Mouse (Mus musculus): ENCODE data around the gene D7Ertd443e. TPM values are rescaled to one million over a fixed set of nuclear protein-coding genes. Genes with fewer than 3 reads are reported as not detected.

Gene D7Ertd443e
- polyA plus RNA-seq (2014; fragmentation: Nextera tagmentation; extraction: Ambion mirVana) = 0.35 and 0.58 TPM in 2 replicates

DNA sequence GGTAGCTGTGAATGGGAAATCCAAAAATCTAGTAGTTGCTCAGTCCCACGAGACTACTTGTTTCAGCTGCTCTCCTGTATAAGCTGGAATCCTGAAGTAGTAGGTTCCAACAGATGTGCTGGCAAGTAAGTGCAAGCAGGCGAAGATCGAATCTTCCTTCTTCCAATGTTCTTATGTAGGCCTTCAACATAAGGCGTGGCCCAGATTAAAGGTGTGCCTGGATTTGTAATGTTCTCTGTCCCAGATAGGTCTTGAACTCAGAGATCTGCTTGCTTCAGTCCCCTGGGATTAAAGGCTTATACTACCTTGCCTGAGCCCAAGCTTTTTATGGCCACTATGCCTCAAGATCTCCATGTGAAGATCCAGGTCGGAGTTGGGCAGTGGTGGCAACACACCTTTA lies at the start of gene D7Ertd443e:
Gene D7Ertd443e (minus strand): TSS at position 101 of the 400 bp plus-strand sequence.
- no peak for ATAC-seq (ENCODE audit: insufficient number of reproducible peaks, insufficient read depth, low FRiP score, low read depth)
- no peak within 1 kb of the TSS for H3K4me3 ChIP-seq (ENCODE audit: control insufficient read depth in 1 of 2, insufficient read depth in 1 of 2, low read depth in 1 of 2, low read length in 2 of 2)
- 90% methylated on average over 5 of the region's 5 CpGs for WGBS
- no peaks in the 10 kb centered on the region for H3K9me3 ChIP-seq (ENCODE audit: control insufficient read depth, low read length)
- H3K36me3 ChIP-seq (ENCODE audit: control insufficient read depth, insufficient read depth, low read length) = no peaks in the 10 kb centered on the region
- H3K27me3 ChIP-seq (ENCODE audit: control insufficient read depth, insufficient read depth, low read length) = no peaks in the 10 kb centered on the region
- peaks cover 4 to 10% of the 10 kb centered on the region in 2 experiments; a peak in 3 of 4 replicates for H3K4me1 ChIP-seq (ENCODE audit: control insufficient read depth in 2 of 2, insufficient read depth in 2 of 2, low read length in 2 of 2)
- no peak within 1 kb of the TSS for H3K4me2 ChIP-seq (ENCODE audit: low read length)
- no peak within 1 kb of the TSS for H3K9ac ChIP-seq (ENCODE audit: low read length)
- no peak within 1 kb of the TSS for H3K27ac ChIP-seq (replicated peaks in 1 of 2; ENCODE audit: control insufficient read depth in 1 of 2, insufficient read depth in 1 of 2, low read depth in 2 of 2, low read length in 2 of 2)

DNA sequence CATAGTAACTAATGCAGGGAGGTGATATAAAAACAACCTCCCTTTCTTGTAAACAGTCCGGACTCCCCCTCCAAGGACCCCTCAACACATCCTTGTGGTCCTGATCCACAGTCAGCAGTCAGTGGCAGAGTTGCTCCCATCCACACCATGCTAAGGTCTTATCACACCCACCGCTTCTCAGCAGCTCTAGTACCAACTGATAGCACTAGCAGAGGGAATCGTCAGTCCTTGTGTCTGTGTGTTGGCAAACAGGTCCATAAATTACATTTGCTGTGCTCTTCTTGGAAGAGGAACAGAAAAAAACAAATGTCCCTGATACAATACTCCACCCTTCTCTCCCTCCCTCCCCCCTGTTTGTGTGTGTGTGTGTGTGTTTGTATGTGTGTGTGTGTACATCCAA lies 46.2 kb upstream of the D7Ertd443e start:
- no peak overlapping the region for H3K27ac ChIP-seq (replicated peaks in 1 of 2; ENCODE audit: control insufficient read depth in 1 of 2, insufficient read depth in 1 of 2, low read depth in 2 of 2, low read length in 2 of 2)
- no peaks in the 10 kb centered on the region for H3K36me3 ChIP-seq (ENCODE audit: control insufficient read depth, insufficient read depth, low read length)
- 0 out of 4 replicates have a peak, but pooled peaks cover 0 to 5% of the 10 kb centered on the region in 2 experiments for H3K4me1 ChIP-seq (ENCODE audit: control insufficient read depth in 2 of 2, insufficient read depth in 2 of 2, low read length in 2 of 2)
- H3K4me3 ChIP-seq (ENCODE audit: control insufficient read depth in 1 of 2, insufficient read depth in 1 of 2, low read depth in 1 of 2, low read length in 2 of 2) = no peak overlapping the region
- H3K27me3 ChIP-seq (ENCODE audit: control insufficient read depth, insufficient read depth, low read length) = no peaks in the 10 kb centered on the region
- ATAC-seq (ENCODE audit: insufficient number of reproducible peaks, insufficient read depth, low FRiP score, low read depth) = no peak
- 31% methylated on average over 3 of the region's 3 CpGs for WGBS
- H3K9me3 ChIP-seq (ENCODE audit: control insufficient read depth, low read length) = no peaks in the 10 kb centered on the region
- no peak overlapping the region for H3K4me2 ChIP-seq (ENCODE audit: low read length)
- no peak overlapping the region for H3K9ac ChIP-seq (ENCODE audit: low read length)

DNA sequence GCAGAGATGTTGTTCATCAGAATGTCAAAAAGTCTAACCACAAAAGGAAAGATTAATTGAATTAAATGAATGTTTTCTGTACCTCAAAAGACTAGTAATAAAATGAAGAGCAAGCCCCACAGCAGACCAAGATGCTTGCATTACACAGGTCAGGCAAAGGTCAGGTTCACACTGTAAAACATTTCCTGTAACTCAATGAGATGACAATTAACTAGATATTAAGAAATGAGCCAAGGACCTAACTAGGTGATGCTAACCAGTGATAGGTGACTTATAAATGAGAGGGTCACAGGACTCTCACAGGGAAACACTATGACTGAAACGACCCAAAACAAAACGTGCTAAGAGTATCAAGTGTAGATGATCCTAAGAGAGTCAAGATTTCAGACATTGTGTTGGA lies 43.2 kb upstream of the D7Ertd443e start:
- no peak overlapping the region for H3K9ac ChIP-seq (ENCODE audit: low read length)
- no peak overlapping the region for H3K4me3 ChIP-seq (ENCODE audit: control insufficient read depth in 1 of 2, insufficient read depth in 1 of 2, low read depth in 1 of 2, low read length in 2 of 2)
- 0 out of 4 replicates have a peak, but pooled peaks cover 0 to 5% of the 10 kb centered on the region in 2 experiments for H3K4me1 ChIP-seq (ENCODE audit: control insufficient read depth in 2 of 2, insufficient read depth in 2 of 2, low read length in 2 of 2)
- no peak overlapping the region for H3K27ac ChIP-seq (replicated peaks in 1 of 2; ENCODE audit: control insufficient read depth in 1 of 2, insufficient read depth in 1 of 2, low read depth in 2 of 2, low read length in 2 of 2)
- WGBS = 88% methylated on average over 2 of the region's 2 CpGs
- H3K27me3 ChIP-seq (ENCODE audit: control insufficient read depth, insufficient read depth, low read length) = no peaks in the 10 kb centered on the region
- no peak overlapping the region for H3K4me2 ChIP-seq (ENCODE audit: low read length)
- H3K36me3 ChIP-seq (ENCODE audit: control insufficient read depth, insufficient read depth, low read length) = no peaks in the 10 kb centered on the region
- no peak for ATAC-seq (ENCODE audit: insufficient number of reproducible peaks, insufficient read depth, low FRiP score, low read depth)
- no peaks in the 10 kb centered on the region for H3K9me3 ChIP-seq (ENCODE audit: control insufficient read depth, low read length)

DNA sequence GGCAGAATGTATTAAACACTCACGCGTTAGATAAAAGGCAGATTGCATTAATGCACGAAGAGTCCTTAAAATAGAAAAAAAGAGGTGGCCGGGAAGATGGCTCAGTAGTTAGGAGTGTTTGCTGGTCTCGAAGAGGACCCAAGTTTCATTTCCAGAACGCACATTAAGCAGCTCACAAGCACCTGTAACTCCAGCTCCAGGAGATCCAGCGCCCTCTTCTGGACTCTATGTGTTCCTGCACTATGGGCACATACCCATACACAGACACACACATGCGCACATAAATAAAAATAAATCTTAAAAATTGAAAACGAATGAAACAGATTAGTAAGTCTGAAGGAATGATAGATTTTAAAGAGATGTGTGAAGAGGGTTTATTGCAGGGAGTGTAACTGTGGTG lies 29.6 kb upstream of the D7Ertd443e start:
- ATAC-seq (ENCODE audit: insufficient number of reproducible peaks, insufficient read depth, low FRiP score, low read depth) = no peak
- WGBS = 94% methylated on average over 9 of the region's 9 CpGs

DNA sequence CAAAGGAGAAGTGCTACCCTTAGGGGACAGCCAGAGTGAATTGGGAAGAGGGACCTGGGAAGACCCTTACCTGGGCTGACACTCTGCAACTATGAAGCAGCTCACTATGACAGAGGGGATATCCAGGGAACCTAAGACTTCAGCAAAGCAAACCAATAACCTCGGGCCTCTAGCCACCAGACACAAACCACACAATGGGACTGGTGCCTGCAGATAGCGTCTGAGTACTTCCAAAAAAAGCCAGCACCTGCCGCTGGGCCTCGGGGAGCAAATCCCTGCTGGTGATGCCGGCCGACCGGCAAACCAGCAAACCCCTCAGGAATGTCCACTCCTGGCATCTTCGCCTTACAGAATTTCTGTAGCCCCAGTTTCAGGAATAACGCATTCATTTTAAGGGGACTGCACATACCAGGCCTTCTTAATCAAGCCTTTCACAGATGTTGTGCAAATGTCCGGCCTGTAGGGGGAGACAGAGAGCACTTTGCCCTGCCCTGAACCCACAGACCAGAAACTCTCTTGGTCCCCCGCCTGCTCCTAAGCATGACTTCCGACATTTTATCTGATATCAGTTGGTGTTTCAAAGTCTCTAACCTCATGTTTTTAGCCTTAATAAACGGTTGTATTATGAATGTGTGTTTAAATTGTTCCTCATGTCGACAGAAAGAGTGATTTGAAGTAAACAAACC lies 28.7 kb upstream of the D7Ertd443e start:
- Histone ChIP-seq H3K4me2 (ENCODE audit: low read length) (no peak overlapping the region), H3K4me1 (ENCODE audit: control insufficient read depth in 2 of 2, insufficient read depth in 2 of 2, low read length in 2 of 2) (peaks cover 0 to 3% of the 10 kb centered on the region in 2 experiments; a peak in 1 of 4 replicates), H3K4me3 (ENCODE audit: control insufficient read depth in 1 of 2, insufficient read depth in 1 of 2, low read depth in 1 of 2, low read length in 2 of 2) (no peak overlapping the region), H3K9me3 (ENCODE audit: control insufficient read depth, low read length) (peaks cover 3% of the 10 kb centered on the region), H3K36me3 (ENCODE audit: control insufficient read depth, insufficient read depth, low read length) (no peaks in the 10 kb centered on the region), H3K27ac (replicated peaks in 1 of 2; ENCODE audit: control insufficient read depth in 1 of 2, insufficient read depth in 1 of 2, low read depth in 2 of 2, low read length in 2 of 2) (no peak overlapping the region; a peak in 1 of 4 replicates), H3K9ac (ENCODE audit: low read length) (no peak overlapping the region), H3K27me3 (ENCODE audit: control insufficient read depth, insufficient read depth, low read length) (no peaks in the 10 kb centered on the region)
- 25% methylated on average over 14 of the region's 14 CpGs for WGBS
- ATAC-seq (ENCODE audit: insufficient number of reproducible peaks, insufficient read depth, low FRiP score, low read depth) = no peak

More for the DNA sequence above, 29.6 kb upstream of the D7Ertd443e start:
- H3K9ac ChIP-seq (ENCODE audit: low read length) = no peak overlapping the region
- no peak overlapping the region for H3K4me3 ChIP-seq (ENCODE audit: control insufficient read depth in 1 of 2, insufficient read depth in 1 of 2, low read depth in 1 of 2, low read length in 2 of 2)
- no peak overlapping the region for H3K4me2 ChIP-seq (ENCODE audit: low read length)
- H3K4me1 ChIP-seq (ENCODE audit: control insufficient read depth in 2 of 2, insufficient read depth in 2 of 2, low read length in 2 of 2) = peaks cover 0 to 3% of the 10 kb centered on the region in 2 experiments; a peak in 1 of 4 replicates
- no peaks in the 10 kb centered on the region for H3K36me3 ChIP-seq (ENCODE audit: control insufficient read depth, insufficient read depth, low read length)
- H3K27me3 ChIP-seq (ENCODE audit: control insufficient read depth, insufficient read depth, low read length) = no peaks in the 10 kb centered on the region
- no peak overlapping the region for H3K27ac ChIP-seq (replicated peaks in 1 of 2; ENCODE audit: control insufficient read depth in 1 of 2, insufficient read depth in 1 of 2, low read depth in 2 of 2, low read length in 2 of 2)
- peaks cover 3% of the 10 kb centered on the region for H3K9me3 ChIP-seq (ENCODE audit: control insufficient read depth, low read length)

DNA sequence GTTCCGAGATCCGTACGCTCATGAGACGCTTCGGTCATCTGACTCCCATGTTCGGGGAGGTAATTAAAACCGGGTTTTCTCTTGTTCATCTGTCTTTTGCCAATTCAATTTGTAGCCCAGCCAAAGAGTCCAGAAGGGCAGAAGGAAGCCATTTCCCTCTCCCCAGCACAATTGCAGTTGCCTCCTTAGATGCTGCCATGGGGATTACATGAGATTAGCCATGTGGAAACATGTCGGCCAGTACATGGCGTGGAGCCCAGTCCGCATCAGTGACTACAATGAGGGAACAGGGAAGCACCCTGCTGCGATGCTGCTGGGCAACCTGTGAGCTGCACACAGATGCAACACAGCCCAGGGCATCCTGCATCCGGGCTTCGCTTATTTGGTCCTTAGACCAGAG lies 23.2 kb upstream of the D7Ertd443e start:
- H3K27ac ChIP-seq (replicated peaks in 1 of 2; ENCODE audit: control insufficient read depth in 1 of 2, insufficient read depth in 1 of 2, low read depth in 2 of 2, low read length in 2 of 2) = no peak overlapping the region
- H3K4me1 ChIP-seq (ENCODE audit: control insufficient read depth in 2 of 2, insufficient read depth in 2 of 2, low read length in 2 of 2) = peaks cover 0 to 3% of the 10 kb centered on the region in 2 experiments; a peak in 1 of 4 replicates
- 78% methylated on average over 13 of the region's 13 CpGs for WGBS
- H3K4me3 ChIP-seq (ENCODE audit: control insufficient read depth in 1 of 2, insufficient read depth in 1 of 2, low read depth in 1 of 2, low read length in 2 of 2) = no peak overlapping the region
- no peaks in the 10 kb centered on the region for H3K36me3 ChIP-seq (ENCODE audit: control insufficient read depth, insufficient read depth, low read length)
- no peaks in the 10 kb centered on the region for H3K27me3 ChIP-seq (ENCODE audit: control insufficient read depth, insufficient read depth, low read length)
- ATAC-seq (ENCODE audit: insufficient number of reproducible peaks, insufficient read depth, low FRiP score, low read depth) = no peak
- H3K9ac ChIP-seq (ENCODE audit: low read length) = no peak overlapping the region
- H3K4me2 ChIP-seq (ENCODE audit: low read length) = no peak overlapping the region
- no peaks in the 10 kb centered on the region for H3K9me3 ChIP-seq (ENCODE audit: control insufficient read depth, low read length)

DNA sequence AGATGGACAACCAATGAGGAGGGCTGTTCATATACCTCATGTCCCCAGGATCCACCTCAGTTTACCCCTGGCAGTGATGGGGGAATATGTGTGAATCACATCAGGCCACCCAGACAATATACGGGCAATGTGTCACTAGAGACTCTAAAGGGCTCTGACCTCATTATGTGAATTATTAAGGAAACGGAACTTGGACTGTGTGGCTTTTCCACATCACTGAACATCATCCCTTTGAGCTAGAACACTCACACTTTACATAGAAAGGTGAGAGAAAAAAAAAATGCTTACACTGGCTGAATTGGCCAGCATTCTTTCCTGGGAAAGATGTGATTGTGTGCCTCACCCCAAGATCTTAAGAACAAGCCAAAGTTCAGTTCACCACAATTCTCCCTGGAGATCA lies 15.3 kb upstream of the D7Ertd443e start:
- H3K4me1 ChIP-seq (ENCODE audit: control insufficient read depth in 2 of 2, insufficient read depth in 2 of 2, low read length in 2 of 2) = no peaks in the 10 kb centered on the region
- no peaks in the 10 kb centered on the region for H3K27me3 ChIP-seq (ENCODE audit: control insufficient read depth, insufficient read depth, low read length)
- H3K4me2 ChIP-seq (ENCODE audit: low read length) = no peak overlapping the region
- no peak overlapping the region for H3K4me3 ChIP-seq (ENCODE audit: control insufficient read depth in 1 of 2, insufficient read depth in 1 of 2, low read depth in 1 of 2, low read length in 2 of 2)
- H3K9me3 ChIP-seq (ENCODE audit: control insufficient read depth, low read length) = no peaks in the 10 kb centered on the region
- ATAC-seq (ENCODE audit: insufficient number of reproducible peaks, insufficient read depth, low FRiP score, low read depth) = no peak
- H3K9ac ChIP-seq (ENCODE audit: low read length) = no peak overlapping the region
- H3K36me3 ChIP-seq (ENCODE audit: control insufficient read depth, insufficient read depth, low read length) = no peaks in the 10 kb centered on the region
- WGBS = 87% methylated on average over 2 of the region's 2 CpGs
- no peak overlapping the region for H3K27ac ChIP-seq (replicated peaks in 1 of 2; ENCODE audit: control insufficient read depth in 1 of 2, insufficient read depth in 1 of 2, low read depth in 2 of 2, low read length in 2 of 2)

DNA sequence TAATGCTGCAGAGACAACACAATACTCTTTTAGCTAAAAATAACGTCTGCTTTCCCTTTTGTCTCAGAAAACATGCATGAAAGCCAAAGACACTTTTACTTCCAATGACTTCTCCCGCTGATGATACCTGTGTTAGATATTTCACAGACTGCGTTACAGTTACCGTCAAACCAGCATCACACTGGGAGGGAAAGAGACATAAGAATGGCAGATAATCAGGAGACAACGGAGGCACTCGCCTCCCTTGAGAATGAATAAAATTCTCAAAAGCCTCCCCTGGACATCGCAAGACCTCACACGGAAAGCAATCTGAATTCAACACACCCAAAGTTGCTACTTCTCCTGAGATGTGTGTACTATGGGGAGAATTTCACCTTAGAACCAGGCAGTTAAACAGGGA lies 11.3 kb upstream of the D7Ertd443e start:
- no peak overlapping the region for H3K9ac ChIP-seq (ENCODE audit: low read length)
- no peak overlapping the region for H3K4me2 ChIP-seq (ENCODE audit: low read length)
- H3K4me3 ChIP-seq (ENCODE audit: control insufficient read depth in 1 of 2, insufficient read depth in 1 of 2, low read depth in 1 of 2, low read length in 2 of 2) = no peak overlapping the region
- H3K27me3 ChIP-seq (ENCODE audit: control insufficient read depth, insufficient read depth, low read length) = no peaks in the 10 kb centered on the region
- no peaks in the 10 kb centered on the region for H3K4me1 ChIP-seq (ENCODE audit: control insufficient read depth in 2 of 2, insufficient read depth in 2 of 2, low read length in 2 of 2)
- no peaks in the 10 kb centered on the region for H3K9me3 ChIP-seq (ENCODE audit: control insufficient read depth, low read length)
- H3K27ac ChIP-seq (replicated peaks in 1 of 2; ENCODE audit: control insufficient read depth in 1 of 2, insufficient read depth in 1 of 2, low read depth in 2 of 2, low read length in 2 of 2) = no peak overlapping the region
- no peak for ATAC-seq (ENCODE audit: insufficient number of reproducible peaks, insufficient read depth, low FRiP score, low read depth)
- WGBS = 73% methylated on average over 8 of the region's 8 CpGs
- H3K36me3 ChIP-seq (ENCODE audit: control insufficient read depth, insufficient read depth, low read length) = no peaks in the 10 kb centered on the region
